Mouse (Mus musculus) hindbrain, embryonic 14.5 days (tissue): ENCODE measurements around the gene Slc16a11. TPM values are rescaled to one million over a fixed set of nuclear protein-coding genes. Genes with fewer than 3 reads are reported as not detected.

Experiments
- ATAC-seq: fragments of 200-750 bp; cut with Nextera tagmentation; 2 replicates; pipeline ENCODE4 v1.8.0; 2017; ENCODE audit warnings: moderate number of reproducible peaks, mild to moderate bottlenecking, moderate TSS enrichment, moderate library complexity; ENCODE audit not compliant: low FRiP score
- DNase-seq: peaks from one replicate; pipeline ENCODE4 v3.0.0-alpha.2; 2015; ENCODE audit warnings: low spot score
- H3K27ac ChIP-seq: fragments of 300-500 bp; sonication (generic); 2 replicates; pipeline ENCODE4 v1.5.1; 2014; ENCODE audit warnings: mild to moderate bottlenecking, moderate library complexity
- H3K27me3 ChIP-seq: fragments of 300-500 bp; sonication (generic); 2 replicates; pipeline ENCODE4 v1.6.1; 2014; ENCODE audit warnings: mild to moderate bottlenecking, low read length, mixed read lengths; ENCODE audit not compliant: control insufficient read depth, insufficient read depth
- H3K36me3 ChIP-seq: fragments of 300-500 bp; sonication (generic); replicated peaks from 2 replicates; pipeline ENCODE4 v1.6.1; 2014; ENCODE audit not compliant: control insufficient read depth, insufficient read depth
- H3K4me1 ChIP-seq: fragments of 300-500 bp; sonication (generic); replicated peaks from 2 replicates; pipeline ENCODE4 v1.6.1; 2014; ENCODE audit warnings: antibody characterized with exemption, low read length, mixed read lengths; ENCODE audit not compliant: control insufficient read depth, insufficient read depth
- H3K4me2 ChIP-seq: fragments of 300-500 bp; sonication (generic); replicated peaks from 2 replicates; pipeline ENCODE4 v1.6.1; 2014; ENCODE audit warnings: mild to moderate bottlenecking, moderate library complexity
- H3K4me3 ChIP-seq: fragments of 300-500 bp; sonication (generic); replicated peaks from 2 replicates; pipeline ENCODE4 v1.5.1; 2014; ENCODE audit warnings: mild to moderate bottlenecking, low read length
- H3K9ac ChIP-seq: fragments of 300-500 bp; sonication (generic); 2 replicates; pipeline ENCODE4 v1.6.1; 2014
- H3K9me3 ChIP-seq: fragments of 300-500 bp; sonication (generic); 2 replicates; pipeline ENCODE4 v1.6.1; 2016; ENCODE audit warnings: low read length; ENCODE audit not compliant: control insufficient read depth
- WGBS: fragments of 180-500 bp; shearing (Covaris S2); extraction: QIAGEN DNeasy Blood & Tissue Kit; methylation state at CpG from one replicate; pipeline ENCODE4 v1.1.7; 2014; 5-methylcytosine and 5-hydroxymethylcytosine counted together
- microRNA counts: library from miRNA; unstranded; fragments of <30 nt; microRNA quantifications from one replicate; lab custom pipeline; 2016
- microRNA-seq: library from miRNA; unstranded; fragments of <30 nt; microRNA quantifications from one replicate; pipeline ENCODE4, GENCODE M21; 2016
- polyA plus RNA-seq: library from polyadenylated mRNA; unstranded; fragments of >200 nt; fragmentation: Nextera tagmentation; extraction: Ambion mirVana; gene quantifications from 2 replicates; pipeline ENCODE4 v1.2.1, GENCODE M21; 2014

Slc16a11 gene
- polyA plus RNA-seq, 1 experiment from 2014 or later, result 3.5 TPM

DNA sequence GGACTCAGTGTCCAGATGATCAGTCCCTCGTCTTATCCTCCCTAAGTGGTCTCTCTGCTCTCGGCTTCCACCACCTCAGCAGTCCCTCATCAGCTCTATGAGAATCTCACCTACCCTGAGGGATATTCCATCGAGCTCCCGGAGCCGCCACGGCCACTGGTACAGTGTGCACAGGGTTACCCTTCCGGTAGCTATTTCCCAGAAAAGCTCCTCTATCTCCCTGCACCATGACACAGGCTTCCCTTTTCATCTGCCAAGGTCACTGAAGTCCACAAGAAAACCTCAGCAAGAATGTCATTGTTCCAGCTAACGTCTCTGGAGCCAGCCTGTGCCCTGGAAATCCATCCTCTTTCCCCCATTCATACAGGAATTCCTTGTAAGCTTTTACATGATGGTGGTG is 39.3 kb downstream of the Slc16a11 start:
- H3K9ac ChIP-seq, result no peak overlapping the region
- 0 out of 2 replicates have a peak, but pooled peaks cover 8% of the 10 kb centered on the region for H3K4me1 ChIP-seq
- peaks cover 46% of the 10 kb centered on the region for H3K27me3 ChIP-seq
- H3K4me2 ChIP-seq, result no peak overlapping the region
- no peak for DNase-seq
- no peak for ATAC-seq
- H3K27ac ChIP-seq, result no peak overlapping the region
- no peaks in the 10 kb centered on the region for H3K36me3 ChIP-seq
- WGBS, result 85% methylated on average over 8 of the region's 8 CpGs
- H3K4me3 ChIP-seq, result no peak overlapping the region
- no peaks in the 10 kb centered on the region for H3K9me3 ChIP-seq

DNA sequence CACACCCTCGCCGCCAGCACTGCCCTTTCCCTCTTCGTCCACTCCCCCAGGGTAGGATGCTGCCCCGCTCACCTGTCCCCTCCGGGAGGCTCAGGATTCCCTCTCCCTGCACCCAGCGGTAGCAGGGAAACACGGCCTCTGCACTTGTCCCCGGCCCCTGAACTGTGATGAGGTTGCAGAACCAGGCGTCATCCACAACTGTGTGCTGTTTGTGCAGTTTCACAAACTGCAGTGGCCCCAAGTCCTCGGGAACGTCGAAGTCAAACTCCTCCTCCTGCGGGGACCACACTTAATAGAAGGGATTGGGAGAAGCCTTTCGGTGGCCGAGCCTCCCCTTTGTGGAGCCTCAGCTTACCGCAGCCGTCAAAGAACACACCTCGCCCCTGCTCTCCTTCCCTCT is 41.8 kb downstream of the Slc16a11 start:
- WGBS, result 4% methylated on average over 18 of the region's 18 CpGs
- no peaks in the 10 kb centered on the region for H3K36me3 ChIP-seq
- no peak overlapping the region for H3K9ac ChIP-seq
- H3K4me3 ChIP-seq, result 0 out of 2 replicates have a peak overlapping the region, but pooled peaks have one; percentile 13
- DNase-seq (no peak), ATAC-seq (no peak)
- H3K27me3 ChIP-seq, result peaks cover 46% of the 10 kb centered on the region
- H3K27ac ChIP-seq, result no peak overlapping the region
- H3K4me1 ChIP-seq, result 0 out of 2 replicates have a peak, but pooled peaks cover 8% of the 10 kb centered on the region
- peak overlapping the region; percentile 33 for H3K4me2 ChIP-seq
- H3K9me3 ChIP-seq, result no peaks in the 10 kb centered on the region

DNA sequence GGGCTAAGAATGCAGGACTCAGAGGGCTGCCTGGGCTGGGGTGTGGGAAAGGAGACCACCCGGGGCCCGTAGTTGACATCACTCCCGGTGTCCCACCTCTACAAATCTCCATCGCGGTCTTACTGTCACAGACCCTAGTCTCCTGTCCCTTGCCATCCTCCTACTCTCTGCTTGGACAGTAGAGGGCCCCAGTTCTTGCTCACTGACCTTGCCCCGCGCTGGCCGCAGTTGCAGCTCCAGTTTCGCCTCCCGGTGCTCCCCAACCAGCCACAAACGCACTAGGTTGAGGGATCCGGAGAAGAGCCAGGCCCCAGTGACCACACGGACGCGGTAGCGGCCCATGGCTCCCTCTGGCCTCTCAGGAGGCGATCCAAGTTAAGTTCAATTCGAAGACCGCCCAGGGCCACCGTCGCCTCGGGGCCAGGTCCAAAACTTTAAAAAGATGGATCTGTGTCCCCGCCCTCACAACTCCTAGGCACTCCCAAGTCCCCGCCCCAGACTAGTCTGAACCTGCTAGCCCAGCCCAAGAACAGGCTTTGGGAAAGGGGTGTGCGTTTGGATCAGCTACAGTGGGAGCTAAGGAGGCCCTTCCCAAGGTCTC is 42.5 kb downstream of the Slc16a11 start, which contains the start of gene Alox12:
Gene Alox12 (minus strand): TSS at position 423 of the 601 bp plus-strand sequence.
- Histone ChIP-seq H3K27ac (no peak within 1 kb of the TSS), H3K9me3 (no peaks in the 10 kb centered on the region), H3K9ac (no peak within 1 kb of the TSS), H3K4me2 (peak within 1 kb of the TSS; percentile 33), H3K4me1 (0 out of 2 replicates have a peak, but pooled peaks cover 8% of the 10 kb centered on the region), H3K27me3 (peaks cover 46% of the 10 kb centered on the region), H3K4me3 (peak within 1 kb of the TSS; percentile 13; the same call in 1 of the 2 replicates), H3K36me3 (no peaks in the 10 kb centered on the region)
- ATAC-seq, result no peak
- DNase-seq, result no peak
- WGBS, result under 1% methylated on average over 25 of the region's 25 CpGs

DNA sequence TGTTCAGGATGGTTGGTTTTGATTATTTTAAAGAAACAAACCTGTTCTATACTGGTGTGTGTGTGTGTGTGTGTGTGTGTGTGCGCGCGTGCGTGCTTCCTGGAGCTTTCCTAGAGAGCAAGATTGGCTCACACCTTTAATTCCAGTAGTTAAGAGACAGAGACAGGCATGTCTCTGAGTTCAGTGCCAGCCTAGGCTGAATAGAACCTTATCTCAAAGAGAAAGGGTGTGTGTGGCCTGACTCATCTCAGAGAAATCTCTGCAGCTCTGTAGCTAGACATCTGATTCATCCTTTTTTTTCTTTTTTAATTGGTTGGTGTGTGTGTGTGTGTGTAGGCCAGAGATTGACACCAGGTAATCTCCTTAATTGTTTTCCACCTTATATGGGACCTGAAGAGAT is 46.5 kb downstream of the Slc16a11 start:
- Histone ChIP-seq H3K4me3 (no peak overlapping the region), H3K4me2 (no peak overlapping the region), H3K9ac (no peak overlapping the region), H3K4me1 (0 out of 2 replicates have a peak, but pooled peaks cover 4% of the 10 kb centered on the region), H3K9me3 (no peaks in the 10 kb centered on the region; the same call in 1 of the 2 replicates), H3K36me3 (no peaks in the 10 kb centered on the region), H3K27ac (no peak overlapping the region), H3K27me3 (peaks cover 21% of the 10 kb centered on the region)
- WGBS, result 91% methylated on average over 4 of the region's 4 CpGs
- ATAC-seq, result no peak
- no peak for DNase-seq

DNA sequence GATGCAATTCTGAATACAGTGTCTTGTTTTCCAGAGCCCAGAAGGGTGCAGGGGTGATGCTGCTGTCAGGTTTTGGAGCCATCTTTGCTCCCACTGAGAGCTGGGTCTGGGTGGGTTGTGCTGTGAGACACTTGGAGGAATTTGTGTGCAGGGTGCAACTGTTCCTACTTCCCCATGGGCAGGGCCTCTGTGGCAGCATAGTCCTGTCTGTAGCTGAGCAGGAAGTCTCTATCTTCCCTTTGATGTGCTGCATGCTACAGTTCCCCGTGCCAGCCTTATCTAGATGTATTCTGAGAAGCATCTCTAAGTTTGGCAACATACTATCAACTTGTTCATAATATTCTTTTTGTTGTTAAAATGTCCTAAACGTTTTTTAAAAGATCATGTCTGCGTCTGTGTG is 52.7 kb downstream of the Slc16a11 start:
- H3K4me2 ChIP-seq, result no peak overlapping the region
- H3K9me3 ChIP-seq, result no peaks in the 10 kb centered on the region; the same call in 1 of the 2 replicates
- DNase-seq (no peak), ATAC-seq (no peak)
- H3K27me3 ChIP-seq, result no peaks in the 10 kb centered on the region
- no peak overlapping the region for H3K27ac ChIP-seq
- no peaks in the 10 kb centered on the region for H3K36me3 ChIP-seq
- no peak overlapping the region for H3K9ac ChIP-seq
- no peaks in the 10 kb centered on the region for H3K4me1 ChIP-seq
- 61% methylated on average over 3 of the region's 3 CpGs for WGBS
- no peak overlapping the region for H3K4me3 ChIP-seq

DNA sequence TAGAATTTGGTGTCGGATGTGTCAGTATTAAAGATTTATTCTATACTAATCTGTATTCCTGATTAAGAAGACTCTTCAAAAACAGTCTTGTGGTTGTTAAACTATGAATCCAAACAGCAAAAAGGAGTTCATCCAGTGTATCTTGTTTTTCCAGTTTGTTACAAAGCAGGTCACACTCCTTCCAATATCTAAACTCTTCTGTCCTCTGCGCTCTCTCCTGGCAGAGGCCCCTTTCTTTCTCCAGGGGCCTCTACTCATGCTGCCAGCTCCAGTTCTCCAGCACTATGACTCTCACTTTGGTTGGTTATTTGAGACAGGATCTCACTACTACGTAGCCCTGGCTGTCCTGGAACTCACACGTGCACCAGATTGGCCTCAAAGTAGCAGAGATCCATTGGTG is 53.3 kb downstream of the Slc16a11 start:
- no peaks in the 10 kb centered on the region for H3K36me3 ChIP-seq
- H3K27me3 ChIP-seq, result no peaks in the 10 kb centered on the region
- H3K4me3 ChIP-seq, result no peak overlapping the region
- H3K27ac ChIP-seq, result no peak overlapping the region
- DNase-seq (no peak), ATAC-seq (no peak)
- no peaks in the 10 kb centered on the region for H3K4me1 ChIP-seq
- H3K9me3 ChIP-seq, result no peaks in the 10 kb centered on the region; the same call in 1 of the 2 replicates
- no peak overlapping the region for H3K4me2 ChIP-seq
- H3K9ac ChIP-seq, result no peak overlapping the region
- 89% methylated on average over 4 of the region's 4 CpGs for WGBS

MicroRNAs within 50 kb of the gene (microRNA counts, 519-probe panel; counts per million panel counts)
- microRNA mmu-miR-195 (lab: Ali Mortazavi, UCI) (2,763 counts per million, percentile 10 among the panel's probes with 10 or more counts), microRNA mmu-miR-497 (lab: Ali Mortazavi, UCI) (not detected)

Small RNA genes within 50 kb of the gene (microRNA-seq; reads per million reads assigned to microRNA genes)
- gene Mir195a (581 reads per million, percentile 73 among the genes with 10 or more reads in this experiment), gene Mir497 (not detected), gene Mir497b (not detected)

Other genes starting within 250 kb of the Slc16a11 start
- 0.32 and 0.47 TPM in 2 replicates for gene Cldn7, start 248.0 kb upstream of the Slc16a11 start, polyA plus RNA-seq
- gene Ctdnep1, start 231.6 kb upstream of the Slc16a11 start, polyA plus RNA-seq, result 25.5 and 29.4 TPM in 2 replicates
- 168 and 169 TPM in 2 replicates for gene Elp5, start 230.2 kb upstream of the Slc16a11 start, polyA plus RNA-seq
- gene Gabarap, start 221.6 kb upstream of the Slc16a11 start, polyA plus RNA-seq, result 624 and 628 TPM in 2 replicates
- 38.0 and 38.4 TPM in 2 replicates for gene Phf23, start 217.0 kb upstream of the Slc16a11 start, polyA plus RNA-seq
- gene Dvl2, start 212.2 kb upstream of the Slc16a11 start, polyA plus RNA-seq, result 17.9 and 20.9 TPM in 2 replicates
- 49.9 and 56.1 TPM in 2 replicates for gene Acadvl, start 197.3 kb upstream of the Slc16a11 start, polyA plus RNA-seq
- gene Dlg4, start 195.8 kb upstream of the Slc16a11 start, polyA plus RNA-seq, result 25.6 and 26.6 TPM in 2 replicates
- gene Asgr1, start 158.7 kb upstream of the Slc16a11 start, polyA plus RNA-seq, result 2.4 and 4.1 TPM in 2 replicates
- not detected in 2 replicates for gene Asgr2, start 120.1 kb upstream of the Slc16a11 start, polyA plus RNA-seq
- 0.93 and 1.1 TPM in 2 replicates for gene Mgl2, start 82.4 kb upstream of the Slc16a11 start, polyA plus RNA-seq
- gene Clec10a, start 56.6 kb upstream of the Slc16a11 start, polyA plus RNA-seq, result 0.78 and 1.2 TPM in 2 replicates
- 12.9 and 13.4 TPM in 2 replicates for gene Slc16a13, start 8.3 kb downstream of the Slc16a11 start, polyA plus RNA-seq
- gene Bcl6b, start 17.0 kb downstream of the Slc16a11 start, polyA plus RNA-seq, result 5.0 and 5.2 TPM in 2 replicates
- 155 and 161 TPM in 2 replicates for gene 0610010K14Rik, start 25.2 kb downstream of the Slc16a11 start, polyA plus RNA-seq
- 12.6 and 15.9 TPM in 2 replicates for gene Gm21988, start 27.1 kb downstream of the Slc16a11 start, polyA plus RNA-seq
- gene Rnasek, start 27.1 kb downstream of the Slc16a11 start, polyA plus RNA-seq, result 342 and 388 TPM in 2 replicates
- gene Alox12, start 42.6 kb downstream of the Slc16a11 start, polyA plus RNA-seq, result 1.7 and 2.1 TPM in 2 replicates
- not detected in 2 replicates for gene Alox12e, start 109.9 kb downstream of the Slc16a11 start, polyA plus RNA-seq
- 0.11 TPM in 1 of 2 replicates, not detected in the other for gene Alox15, start 139.3 kb downstream of the Slc16a11 start, polyA plus RNA-seq
- gene Pelp1, start 197.3 kb downstream of the Slc16a11 start, polyA plus RNA-seq, result 29.9 and 33.0 TPM in 2 replicates
- gene Arrb2, start 219.9 kb downstream of the Slc16a11 start, polyA plus RNA-seq, result 55.9 and 61.2 TPM in 2 replicates
- 41.8 and 45.8 TPM in 2 replicates for gene Med11, start 239.2 kb downstream of the Slc16a11 start, polyA plus RNA-seq
- gene Zmynd15, start 246.7 kb downstream of the Slc16a11 start, polyA plus RNA-seq, result 0.50 and 0.95 TPM in 2 replicates
- 7.8 and 10.2 TPM in 2 replicates for gene Cxcl16, start 247.2 kb downstream of the Slc16a11 start, polyA plus RNA-seq